ENCODE assay signal across 9 mouse cellular contexts in genomic region chr16:23520235-23520871, GRCm38 (mm10). TPM values are rescaled to one million over a fixed set of nuclear protein-coding genes. Genes with fewer than 3 reads are reported as not detected.
DNase-seq lines count a peak whose midpoint lies in the region; ATAC-seq and TF ChIP-seq lines count a peak whose summit lies in the region.
"Had no signal": no experiment of that assay in that cellular context is flagged by ENCODE, and none has a peak within 500 bp of the region (broad histone marks: within the 10 kb centered on the region; RNA-seq: fewer than 3 reads in every experiment).

Gene Rtp4, plus strand, starts transcription at chr16:23520291.
Gene Masp1, minus strand, starts transcription at chr16:23520815.

- WGBS in kidney, embryonic 14.5 days, result under 1% methylated on average over 12 of the region's 12 CpGs
- 0% methylated on average over 12 of the region's 12 CpGs for WGBS in forebrain, embryonic 16.5 days
- 1% methylated on average over 12 of the region's 12 CpGs for WGBS in hindbrain, postnatal 0 days
- WGBS in midbrain, embryonic 11.5 days, result under 1% methylated on average over 12 of the region's 12 CpGs
- 8% methylated on average over 12 of the region's 12 CpGs for WGBS in stomach, postnatal 0 days

- peak within 1 kb of the TSS; percentile 78 for H3K27ac ChIP-seq in kidney, embryonic 14.5 days (ENCODE audit: low read depth, low read length)
- peak within 1 kb of the TSS; percentile 97 for H3K27ac ChIP-seq in forebrain, embryonic 16.5 days (ENCODE audit: low read length)
- peak within 1 kb of the TSS; percentile 82 for H3K27ac ChIP-seq in hindbrain, postnatal 0 days
- H3K27ac ChIP-seq in midbrain, embryonic 11.5 days (ENCODE audit: low read depth, low read length), result peak within 1 kb of the TSS; percentile 81
- H3K27ac ChIP-seq in stomach, postnatal 0 days (replicated peaks), result no peak within 1 kb of the TSS

- no peak for DNase-seq in kidney, adult 9 months
- DNase-seq in adrenal gland, postnatal 14 days, result peak; percentile 70
- DNase-seq in hindbrain, postnatal 0 days (ENCODE audit: low spot score), result peak; percentile 66
- DNase-seq in midbrain, embryonic 11.5 days (ENCODE audit: low spot score, missing footprints), result peak; percentile 93
- DNase-seq in stomach, postnatal 0 days (ENCODE audit: low spot score), result no peak
- DNase-seq in urinary bladder, postnatal 14 days (ENCODE audit: low spot score), result no peak

- no peak for TF ChIP-seq CTCF in hindbrain, postnatal 0 days (IDR thresholded peaks at IDR 0.05; ENCODE audit: low read depth)
- no peak for TF ChIP-seq CTCF in stomach, postnatal 0 days (IDR thresholded peaks at IDR 0.05; ENCODE audit: low read depth)

- no peaks in the 10 kb centered on the region for H3K27me3 ChIP-seq in kidney, embryonic 14.5 days (ENCODE audit: control insufficient read depth, insufficient read depth, low read length)
- no peaks in the 10 kb centered on the region for H3K27me3 ChIP-seq in forebrain, embryonic 16.5 days (replicated peaks; ENCODE audit: control insufficient read depth, insufficient read depth, low read length)
- H3K27me3 ChIP-seq in hindbrain, postnatal 0 days (ENCODE audit: insufficient read depth, low read length), result no peaks in the 10 kb centered on the region
- H3K27me3 ChIP-seq in midbrain, embryonic 11.5 days (ENCODE audit: control insufficient read depth, insufficient read depth, low read length), result no peaks in the 10 kb centered on the region
- no peaks in the 10 kb centered on the region for H3K27me3 ChIP-seq in stomach, postnatal 0 days (ENCODE audit: control insufficient read depth, insufficient read depth, low read length)

- peak within 1 kb of the TSS; percentile 41 for H3K4me2 ChIP-seq in kidney, embryonic 14.5 days (replicated peaks; ENCODE audit: low read depth, low read length)
- peak within 1 kb of the TSS; percentile 62 for H3K4me2 ChIP-seq in forebrain, embryonic 16.5 days (ENCODE audit: low read length)
- H3K4me2 ChIP-seq in hindbrain, postnatal 0 days (ENCODE audit: low read depth, low read length), result peak within 1 kb of the TSS; percentile 68
- H3K4me2 ChIP-seq in midbrain, embryonic 11.5 days, result peak within 1 kb of the TSS; percentile 56
- peak within 1 kb of the TSS; percentile 45 for H3K4me2 ChIP-seq in stomach, postnatal 0 days (replicated peaks; ENCODE audit: low read depth)

- peaks cover 1% of the 10 kb centered on the region; the same call in 1 of the 2 replicates for H3K9me3 ChIP-seq in kidney, embryonic 14.5 days (ENCODE audit: control insufficient read depth, low read length)
- H3K9me3 ChIP-seq in forebrain, embryonic 16.5 days (ENCODE audit: control insufficient read depth, low read length), result no peaks in the 10 kb centered on the region
- H3K9me3 ChIP-seq in hindbrain, postnatal 0 days (ENCODE audit: low read length), result no peaks in the 10 kb centered on the region
- peaks cover 1% of the 10 kb centered on the region; the same call in 1 of the 2 replicates for H3K9me3 ChIP-seq in midbrain, embryonic 11.5 days (ENCODE audit: control insufficient read depth, low read length)
- no peaks in the 10 kb centered on the region for H3K9me3 ChIP-seq in stomach, postnatal 0 days (ENCODE audit: control insufficient read depth, low read length)

- ATAC-seq in kidney, embryonic 14.5 days (ENCODE audit: low FRiP score, low TSS enrichment), result peak; percentile 88
- ATAC-seq in forebrain, embryonic 16.5 days, result peak; percentile 61
- peak; percentile 82 for ATAC-seq in hindbrain, postnatal 0 days
- ATAC-seq in midbrain, embryonic 11.5 days (ENCODE audit: low FRiP score), result peak; percentile 93
- ATAC-seq in stomach, postnatal 0 days (ENCODE audit: low FRiP score, low TSS enrichment), result 0 out of 2 replicates have a peak, but pooled peaks have one; percentile 40

- peaks cover 25% of the 10 kb centered on the region; the same call in 1 of the 2 replicates for H3K4me1 ChIP-seq in kidney, embryonic 14.5 days (ENCODE audit: control insufficient read depth, insufficient read depth, low read length)
- peaks cover 65% of the 10 kb centered on the region for H3K4me1 ChIP-seq in forebrain, embryonic 16.5 days (replicated peaks; ENCODE audit: control insufficient read depth, insufficient read depth, low read length)
- peaks cover 45% of the 10 kb centered on the region for H3K4me1 ChIP-seq in hindbrain, postnatal 0 days (ENCODE audit: insufficient read depth, low read length)
- peaks cover 5% of the 10 kb centered on the region; the same call in 1 of the 2 replicates for H3K4me1 ChIP-seq in midbrain, embryonic 11.5 days (ENCODE audit: control insufficient read depth, insufficient read depth, low read length)
- H3K4me1 ChIP-seq in stomach, postnatal 0 days (replicated peaks; ENCODE audit: control insufficient read depth, insufficient read depth), result no peaks in the 10 kb centered on the region

- H3K9ac ChIP-seq in kidney, embryonic 14.5 days (ENCODE audit: low read depth, low read length), result peak within 1 kb of the TSS; percentile 45
- H3K9ac ChIP-seq in forebrain, embryonic 16.5 days (replicated peaks; ENCODE audit: low read depth, low read length), result peak within 1 kb of the TSS; percentile 80
- H3K9ac ChIP-seq in hindbrain, postnatal 0 days (replicated peaks; ENCODE audit: low read length), result peak within 1 kb of the TSS; percentile 64
- peak within 1 kb of the TSS; percentile 76 for H3K9ac ChIP-seq in midbrain, embryonic 11.5 days (ENCODE audit: low read length)
- no peak within 1 kb of the TSS for H3K9ac ChIP-seq in stomach, postnatal 0 days (ENCODE audit: low read length)

- H3K4me3 ChIP-seq in kidney, embryonic 14.5 days (ENCODE audit: low read length), result peak within 1 kb of the TSS; percentile 29
- peak within 1 kb of the TSS; percentile 60 for H3K4me3 ChIP-seq in forebrain, embryonic 16.5 days (replicated peaks; ENCODE audit: low read length)
- H3K4me3 ChIP-seq in hindbrain, postnatal 0 days (ENCODE audit: low read length), result peak within 1 kb of the TSS; percentile 46
- peak within 1 kb of the TSS; percentile 40 for H3K4me3 ChIP-seq in midbrain, embryonic 11.5 days (ENCODE audit: low read depth, low read length)
- H3K4me3 ChIP-seq in stomach, postnatal 0 days (ENCODE audit: low read depth, low read length), result no peak within 1 kb of the TSS

- no peaks in the 10 kb centered on the region for H3K36me3 ChIP-seq in kidney, embryonic 14.5 days (ENCODE audit: control insufficient read depth, insufficient read depth, low read length)
- H3K36me3 ChIP-seq in forebrain, embryonic 16.5 days (ENCODE audit: control insufficient read depth, insufficient read depth), result no peaks in the 10 kb centered on the region
- H3K36me3 ChIP-seq in hindbrain, postnatal 0 days (ENCODE audit: insufficient read depth, low read length), result no peaks in the 10 kb centered on the region
- H3K36me3 ChIP-seq in midbrain, embryonic 11.5 days (ENCODE audit: control insufficient read depth, insufficient read depth, low read length), result no peaks in the 10 kb centered on the region
- H3K36me3 ChIP-seq in stomach, postnatal 0 days (ENCODE audit: control insufficient read depth, insufficient read depth, low read length), result no peaks in the 10 kb centered on the region

- TF ChIP-seq EP300 in stomach, postnatal 0 days (optimal IDR thresholded peaks at IDR 0.05), result no peak

RNA-seq across cellular contexts. Expression of gene Rtp4, which starts in this region (rescaled TPM):
- 3.9 and 8.5 TPM in 2 replicates for polyA plus RNA-seq in kidney, embryonic 14.5 days (2014; fragmentation: Nextera tagmentation; extraction: Ambion mirVana)
- total RNA-seq in adrenal gland, postnatal 14 days (2021), result 6.3 and 9.2 TPM in 2 replicates
- 3.0 and 4.1 TPM in 2 replicates for polyA plus RNA-seq in forebrain, embryonic 16.5 days (2015; fragmentation: Nextera tagmentation; extraction: Ambion mirVana)
- 4.7 and 11.7 TPM in 2 replicates for total RNA-seq in hindbrain, postnatal 0 days (2014; rRNA removed)
- polyA plus RNA-seq in hindbrain, postnatal 0 days (2015; fragmentation: Nextera tagmentation; extraction: Ambion mirVana), result 8.6 and 9.9 TPM in 2 replicates
- 2.2 and 2.6 TPM in 2 replicates for polyA plus RNA-seq in midbrain, embryonic 11.5 days (2014; fragmentation: Nextera tagmentation; extraction: Ambion mirVana)
- 19.7 and 20.0 TPM in 2 replicates for polyA plus RNA-seq in stomach, postnatal 0 days (2015; fragmentation: Nextera tagmentation; extraction: Ambion mirVana)
- total RNA-seq: MEL had no signal

RNA-seq across cellular contexts. Expression of gene Masp1, which starts in this region (rescaled TPM):
- polyA plus RNA-seq in kidney, embryonic 14.5 days (2014; fragmentation: Nextera tagmentation; extraction: Ambion mirVana), result 5.4 and 7.5 TPM in 2 replicates
- total RNA-seq in adrenal gland, postnatal 14 days (2021), result 69.6 and 71.5 TPM in 2 replicates
- polyA plus RNA-seq in forebrain, embryonic 16.5 days (2015; fragmentation: Nextera tagmentation; extraction: Ambion mirVana), result 46.1 and 51.3 TPM in 2 replicates
- total RNA-seq in hindbrain, postnatal 0 days (2014; rRNA removed), result 24.7 and 34.8 TPM in 2 replicates
- 21.4 and 21.9 TPM in 2 replicates for polyA plus RNA-seq in hindbrain, postnatal 0 days (2015; fragmentation: Nextera tagmentation; extraction: Ambion mirVana)
- polyA plus RNA-seq in midbrain, embryonic 11.5 days (2014; fragmentation: Nextera tagmentation; extraction: Ambion mirVana), result 19.0 and 20.1 TPM in 2 replicates
- polyA plus RNA-seq in stomach, postnatal 0 days (2015; fragmentation: Nextera tagmentation; extraction: Ambion mirVana), result 0.46 and 0.68 TPM in 2 replicates
- total RNA-seq: MEL had no signal

Comparison
In these comparisons a context has a peak if more than half of its experiments do, and no peak if none do; other contexts are left out.
1. ATAC-seq: peak in every context shown above with its lines; median percentile 93 in midbrain, embryonic 11.5 days; 88 in kidney, embryonic 14.5 days; 82 in hindbrain, postnatal 0 days; 61 in forebrain, embryonic 16.5 days; 40 in stomach, postnatal 0 days.
2. DNase-seq: peak in adrenal gland, postnatal 14 days (single experiment), hindbrain, postnatal 0 days (single experiment) and midbrain, embryonic 11.5 days (single experiment); none in kidney, adult 9 months (single experiment), stomach, postnatal 0 days (single experiment) and urinary bladder, postnatal 14 days (single experiment).
3. Peak in every context shown above with its lines, with median percentiles within 50 percentile points of each other: H3K4me2 ChIP-seq.